Mouse (Mus musculus): ENCODE measurements at regions not wholly inside any gene's neighbourhood (a gene's known extent, or its start where the extent isn't known, plus 50 kb on each side); places are given as distances from the start of the nearest gene placed in this dataset.

- H3K27ac ChIP-seq (replicated peaks): no peak overlapping the region
- H3K4me2 ChIP-seq: no peak overlapping the region
- H3K27me3 ChIP-seq (replicated peaks): no peaks in the 10 kb centered on the region
- no peak for ATAC-seq (ENCODE audit: low FRiP score)
- no peak overlapping the region for H3K9ac ChIP-seq (replicated peaks)
- no peaks in the 10 kb centered on the region for H3K36me3 ChIP-seq
- peaks cover 11% of the 10 kb centered on the region for H3K4me1 ChIP-seq
- no peaks in the 10 kb centered on the region for H3K9me3 ChIP-seq (replicated peaks)
- H3K4me3 ChIP-seq (replicated peaks): no peak overlapping the region
- WGBS: 94% methylated on average over 6 of the region's 6 CpGs
Measured at GRCm38 (mm10) chr11:113009376-113009775, 227.4 kb downstream of the Sox9 start.

GRCm38 (mm10) chr11:113010906-113011305 is 228.9 kb downstream of the Sox9 start:
- Histone ChIP-seq H3K9ac (replicated peaks) (no peak overlapping the region), H3K27ac (replicated peaks) (no peak overlapping the region), H3K4me2 (no peak overlapping the region), H3K27me3 (replicated peaks) (no peaks in the 10 kb centered on the region), H3K4me3 (replicated peaks) (no peak overlapping the region), H3K4me1 (peaks cover 24% of the 10 kb centered on the region), H3K9me3 (replicated peaks) (no peaks in the 10 kb centered on the region), H3K36me3 (no peaks in the 10 kb centered on the region)
- ATAC-seq (ENCODE audit: low FRiP score): no peak
- 90% methylated on average over 5 of the region's 5 CpGs for WGBS

GRCm38 (mm10) chr11:113014186-113015010 is 232.4 kb downstream of the Sox9 start:
- H3K4me1 ChIP-seq: peaks cover 46% of the 10 kb centered on the region
- H3K4me2 ChIP-seq: no peak overlapping the region
- H3K27me3 ChIP-seq (replicated peaks): no peaks in the 10 kb centered on the region
- ATAC-seq (ENCODE audit: low FRiP score): no peak; the same call in 1 of the 2 replicates
- H3K9me3 ChIP-seq (replicated peaks): no peaks in the 10 kb centered on the region
- 31% methylated on average over 10 of the region's 10 CpGs for WGBS
- peak overlapping the region; percentile 61 for H3K27ac ChIP-seq (replicated peaks)
- H3K4me3 ChIP-seq (replicated peaks): no peak overlapping the region
- H3K9ac ChIP-seq (replicated peaks): no peak overlapping the region
- H3K36me3 ChIP-seq: no peaks in the 10 kb centered on the region

GRCm38 (mm10) chr11:113015686-113016304 is 233.8 kb downstream of the Sox9 start:
- H3K4me1 ChIP-seq: peaks cover 46% of the 10 kb centered on the region

GRCm38 (mm10) chr11:113016801-113017715 is 235.0 kb downstream of the Sox9 start:
- peak; percentile 85 for ATAC-seq (ENCODE audit: low FRiP score)
- 25% methylated on average over 7 of the region's 7 CpGs for WGBS
- H3K36me3 ChIP-seq: no peaks in the 10 kb centered on the region
- no peak overlapping the region for H3K4me3 ChIP-seq (replicated peaks)
- no peak overlapping the region for H3K4me2 ChIP-seq
- H3K27me3 ChIP-seq (replicated peaks): no peaks in the 10 kb centered on the region
- no peaks in the 10 kb centered on the region for H3K9me3 ChIP-seq (replicated peaks)
- H3K4me1 ChIP-seq: peaks cover 46% of the 10 kb centered on the region
- peak overlapping the region; percentile 34 for H3K27ac ChIP-seq (replicated peaks)
- H3K9ac ChIP-seq (replicated peaks): no peak overlapping the region

More at GRCm38 (mm10) chr11:113015686-113016304, 233.8 kb downstream of the Sox9 start:
- no peaks in the 10 kb centered on the region for H3K9me3 ChIP-seq (replicated peaks)
- H3K4me2 ChIP-seq: no peak overlapping the region
- H3K9ac ChIP-seq (replicated peaks): no peak overlapping the region
- no peak overlapping the region for H3K4me3 ChIP-seq (replicated peaks)
- H3K27ac ChIP-seq (replicated peaks): no peak overlapping the region; the same call in 1 of the 2 replicates
- H3K36me3 ChIP-seq: no peaks in the 10 kb centered on the region
- ATAC-seq (ENCODE audit: low FRiP score): no peak
- no peaks in the 10 kb centered on the region for H3K27me3 ChIP-seq (replicated peaks)
- 58% methylated on average over 13 of the region's 13 CpGs for WGBS

- Histone ChIP-seq H3K4me2 (no peak overlapping the region), H3K4me1 (peaks cover 16% of the 10 kb centered on the region), H3K27me3 (replicated peaks) (no peaks in the 10 kb centered on the region), H3K4me3 (replicated peaks) (no peak overlapping the region), H3K9me3 (replicated peaks) (no peaks in the 10 kb centered on the region), H3K27ac (replicated peaks) (no peak overlapping the region), H3K9ac (replicated peaks) (no peak overlapping the region), H3K36me3 (no peaks in the 10 kb centered on the region)
- ATAC-seq (ENCODE audit: low FRiP score): no peak
- 61% methylated on average over 4 of the region's 4 CpGs for WGBS
Measured at GRCm38 (mm10) chr11:113021533-113021932, 239.5 kb downstream of the Sox9 start.

- 0 out of 2 replicates have a peak, but pooled peaks cover 5% of the 10 kb centered on the region for H3K4me1 ChIP-seq
- no peak overlapping the region for H3K27ac ChIP-seq (replicated peaks)
- no peak overlapping the region for H3K4me3 ChIP-seq (replicated peaks)
- H3K4me2 ChIP-seq: no peak overlapping the region
- no peaks in the 10 kb centered on the region for H3K9me3 ChIP-seq (replicated peaks)
- H3K9ac ChIP-seq (replicated peaks): no peak overlapping the region
- ATAC-seq (ENCODE audit: low FRiP score): no peak
- H3K36me3 ChIP-seq: no peaks in the 10 kb centered on the region
- 61% methylated on average over 6 of the region's 6 CpGs for WGBS
- H3K27me3 ChIP-seq (replicated peaks): no peaks in the 10 kb centered on the region
Measured at GRCm38 (mm10) chr11:113026994-113027393, 245.0 kb downstream of the Sox9 start.

- Histone ChIP-seq H3K4me3 (replicated peaks) (no peak overlapping the region), H3K4me1 (0 out of 2 replicates have a peak, but pooled peaks cover 5% of the 10 kb centered on the region), H3K36me3 (no peaks in the 10 kb centered on the region), H3K4me2 (no peak overlapping the region), H3K27me3 (replicated peaks) (no peaks in the 10 kb centered on the region), H3K9me3 (replicated peaks) (no peaks in the 10 kb centered on the region), H3K9ac (replicated peaks) (no peak overlapping the region), H3K27ac (replicated peaks) (no peak overlapping the region)
- WGBS: 87% methylated on average over 8 of the region's 8 CpGs
- ATAC-seq (ENCODE audit: low FRiP score): no peak
Measured at GRCm38 (mm10) chr11:113028235-113028919, 246.4 kb downstream of the Sox9 start.

GRCm38 (mm10) chr11:113031405-113031804 is 249.4 kb downstream of the Sox9 start:
- WGBS: 65% methylated on average over 8 of the region's 8 CpGs
- Histone ChIP-seq H3K9ac (replicated peaks) (no peak overlapping the region), H3K4me2 (no peak overlapping the region), H3K27ac (replicated peaks) (no peak overlapping the region), H3K4me3 (replicated peaks) (no peak overlapping the region), H3K36me3 (no peaks in the 10 kb centered on the region), H3K27me3 (replicated peaks) (no peaks in the 10 kb centered on the region), H3K9me3 (replicated peaks) (no peaks in the 10 kb centered on the region), H3K4me1 (0 out of 2 replicates have a peak, but pooled peaks cover 5% of the 10 kb centered on the region)
- ATAC-seq (ENCODE audit: low FRiP score): no peak

GRCm38 (mm10) chr11:113032487-113033228 is 250.6 kb downstream of the Sox9 start:
- H3K4me1 ChIP-seq: 0 out of 2 replicates have a peak, but pooled peaks cover 5% of the 10 kb centered on the region
- no peaks in the 10 kb centered on the region for H3K36me3 ChIP-seq
- ATAC-seq (ENCODE audit: low FRiP score): no peak
- no peaks in the 10 kb centered on the region for H3K9me3 ChIP-seq (replicated peaks)
- H3K27ac ChIP-seq (replicated peaks): no peak overlapping the region
- no peaks in the 10 kb centered on the region for H3K27me3 ChIP-seq (replicated peaks)
- WGBS: 88% methylated on average over 8 of the region's 8 CpGs
- H3K4me3 ChIP-seq (replicated peaks): no peak overlapping the region
- H3K4me2 ChIP-seq: no peak overlapping the region
- no peak overlapping the region for H3K9ac ChIP-seq (replicated peaks)
